Mouse (Mus musculus) megakaryocyte, embryonic 14.5 days (primary cell): Measurements from ENCODE around the gene Incenp. TPM values are rescaled to one million over a fixed set of nuclear protein-coding genes. Genes with fewer than 3 reads are reported as not detected.
"Not testable (repeated sequence)": the region's sequence is repeated elsewhere in the genome, so short reads cannot be mapped to it uniquely, and the experiment has no call there.

Source experiments
- H3K27me3 ChIP-seq: replicated peaks from 2 replicates; pipeline ENCODE3; 2012; ENCODE audit warnings: inconsistent platforms
- H3K36me3 ChIP-seq: replicated peaks from 2 replicates; pipeline ENCODE3; 2012; ENCODE audit warnings: low read length, inconsistent platforms, mixed read lengths
- H3K4me1 ChIP-seq: 2 replicates; pipeline ENCODE4 v1.6.1; 2012; ENCODE audit warnings: inconsistent platforms
- H3K4me3 ChIP-seq: replicated peaks from 2 replicates; pipeline ENCODE3; 2012; ENCODE audit warnings: moderate library complexity, mild to moderate bottlenecking, inconsistent platforms
- H3K9me3 ChIP-seq: 2 replicates; pipeline ENCODE4 v1.6.1; 2012; ENCODE audit warnings: inconsistent platforms
- FLI1 ChIP-seq: IDR thresholded peaks from 2 replicates; pipeline ENCODE4 v1.6.1; 2012; ENCODE audit warnings: low read length, inconsistent platforms, mixed read lengths
- GATA1 ChIP-seq: IDR thresholded peaks from 3 replicates; pipeline ENCODE4 v1.6.1; 2012; ENCODE audit warnings: mixed read lengths, low read length, inconsistent platforms, borderline replicate concordance
- polyA plus RNA-seq: library from polyadenylated mRNA; stranded (reverse); fragments of >175 nt; gene quantifications from 2 replicates; pipeline ENCODE4 v1.2.3, GENCODE M21; 2012; ENCODE audit warnings: low replicate concordance; ENCODE audit not compliant: insufficient read depth

Incenp gene
- polyA plus RNA-seq, 1 experiment, result 70.8 TPM

DNA sequence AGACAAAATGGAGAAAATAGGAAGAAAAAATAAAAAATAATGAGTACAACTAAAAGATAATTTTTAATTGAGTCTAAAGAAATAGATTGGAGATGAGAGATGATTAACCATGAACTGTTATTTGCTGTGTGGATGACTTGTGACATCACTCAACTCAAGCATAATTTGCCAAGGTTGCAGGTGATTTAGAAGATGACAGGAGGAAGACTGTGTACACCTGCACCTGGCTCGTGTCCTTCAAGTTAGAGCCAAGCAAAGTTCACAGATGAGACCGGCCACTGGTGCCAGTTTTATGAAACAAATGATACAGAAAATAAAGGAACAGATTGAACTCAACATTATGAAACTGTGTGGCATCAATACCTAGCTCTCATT is 62.0 kb downstream of the Incenp start:
- H3K4me1 ChIP-seq, result no peaks in the 10 kb centered on the region
- H3K4me3 ChIP-seq, result no peak overlapping the region
- TF ChIP-seq GATA1, result no peak
- no peak for TF ChIP-seq FLI1
- no peaks in the 10 kb centered on the region for H3K9me3 ChIP-seq
- peaks cover 3% of the 10 kb centered on the region for H3K27me3 ChIP-seq
- H3K36me3 ChIP-seq, result no peaks in the 10 kb centered on the region

DNA sequence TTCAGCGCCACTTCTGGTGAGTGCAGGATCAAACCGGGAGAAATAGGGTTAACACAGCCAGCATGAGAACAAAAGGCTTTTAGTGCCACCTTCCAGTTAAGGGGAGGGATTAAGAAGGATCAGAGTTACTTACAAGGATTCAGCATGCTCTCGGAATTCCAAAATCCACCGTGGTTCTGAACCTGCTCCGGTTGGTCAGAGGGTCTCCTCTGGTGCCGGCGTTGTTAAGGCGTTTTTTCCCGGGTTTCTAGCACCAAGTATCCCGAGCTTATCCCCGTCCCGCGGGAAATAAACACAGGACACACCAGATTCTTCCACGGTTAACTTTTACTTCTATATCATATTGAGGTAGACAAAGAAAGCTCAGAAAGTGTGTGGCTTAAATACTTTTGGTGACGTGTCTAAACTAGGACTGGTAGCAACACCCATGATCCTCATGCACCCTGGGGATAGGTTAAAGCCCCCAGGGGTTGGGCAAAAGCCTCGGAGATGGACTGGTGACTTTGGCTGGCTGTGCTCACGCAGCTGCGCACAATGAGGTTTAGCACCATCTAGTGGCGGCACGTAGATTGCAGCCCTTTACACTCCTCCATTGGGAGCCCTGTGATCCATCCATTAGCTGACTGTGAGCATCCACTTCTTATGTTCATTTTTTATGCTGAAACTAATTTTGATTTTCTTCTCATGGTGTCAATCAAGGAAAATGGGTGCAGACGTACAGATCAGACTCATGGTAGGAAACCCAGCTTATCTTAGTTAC is 62.6 kb downstream of the Incenp start:
- H3K36me3 ChIP-seq, H3K4me1 ChIP-seq, H3K9me3 ChIP-seq, H3K27me3 ChIP-seq: not testable (repeated sequence)
- H3K4me3 ChIP-seq, result peak overlapping the region; percentile 77

Other genes starting within 250 kb of the Incenp start
- gene Scgb2a2, start 52.0 kb downstream of the Incenp start, polyA plus RNA-seq, result not detected in 2 replicates
- 7,037 and 23,567 TPM in 2 replicates for gene Fth1, start 81.0 kb upstream of the Incenp start, polyA plus RNA-seq
- not detected in 2 replicates for gene Best1, start 102.1 kb upstream of the Incenp start, polyA plus RNA-seq
- gene Rab3il1, start 102.1 kb upstream of the Incenp start, polyA plus RNA-seq, result 2.0 and 8.8 TPM in 2 replicates
- 3.6 and 19.1 TPM in 2 replicates for gene Fads3, start 142.0 kb upstream of the Incenp start, polyA plus RNA-seq
- gene Fads2, start 202.2 kb upstream of the Incenp start, polyA plus RNA-seq, result 111 and 271 TPM in 2 replicates